Mouse (Mus musculus): ENCODE measurements around the gene Ric1.
"Not testable (repeated sequence)": the region's sequence is repeated elsewhere in the genome, so short reads cannot be mapped to it uniquely, and the experiment has no call there.

DNA sequence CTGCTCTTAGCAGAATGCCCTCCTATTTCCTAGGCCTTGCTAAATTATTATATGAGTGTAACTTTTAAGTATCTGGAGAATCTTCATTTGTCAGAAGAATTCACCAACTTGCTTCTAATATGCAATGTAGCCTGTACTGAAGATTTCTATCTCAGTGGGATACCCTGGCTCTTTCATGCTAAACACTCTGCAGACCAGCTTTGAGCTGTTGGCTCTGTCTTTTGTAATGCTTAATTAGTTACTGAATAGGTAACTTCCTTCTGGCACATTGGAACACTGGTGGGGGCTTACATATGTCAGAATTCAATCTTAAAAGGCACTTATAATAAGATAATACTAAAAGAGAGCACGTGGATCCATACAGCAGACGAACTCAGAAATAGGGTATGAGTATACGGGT lies 71.7 kb downstream of the Ric1 start:
- TF ChIP-seq CTCF (IDR thresholded peaks at IDR 0.05; ENCODE audit: control insufficient read depth, insufficient read depth, insufficient replicate concordance, low read depth, low read length); POLR2A (IDR thresholded peaks at IDR 0.05; ENCODE audit: control insufficient read depth, low read depth, low read length): not testable (repeated sequence)

Measured in testis, adult 2 months (tissue).